Mouse (Mus musculus): ENCODE results near the gene Fam210b.

DNA sequence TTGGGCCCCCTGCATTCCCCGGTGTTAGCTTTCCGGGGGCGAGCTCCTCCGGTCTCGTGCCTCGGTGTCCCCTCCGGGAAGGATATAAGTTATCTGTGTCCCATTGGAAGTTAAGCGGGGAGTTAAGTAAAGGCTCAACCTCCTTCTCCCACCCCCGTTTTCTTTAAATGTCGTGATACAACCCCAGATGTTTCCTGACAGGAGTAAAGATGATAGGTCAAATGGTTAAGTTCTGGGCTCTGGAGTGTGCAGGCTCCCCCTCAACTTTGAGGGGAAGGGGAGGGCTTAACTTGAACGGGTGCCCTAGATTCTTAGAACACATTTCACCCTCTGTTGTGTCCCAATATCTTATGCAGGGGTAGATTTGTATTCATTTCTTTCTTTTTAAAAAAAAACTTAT, 25.9 kb downstream of the Fam210b start:
- TF ChIP-seq CTCF (IDR thresholded peaks at IDR 0.05; ENCODE audit: low read depth, low read length): no peak
- no peak for TF ChIP-seq GATA1 (IDR thresholded peaks at IDR 0.05; ENCODE audit: borderline replicate concordance, low read length)
- TF ChIP-seq TAL1 (conservative IDR thresholded peaks at IDR 0.05; ENCODE audit: low read depth, low read length): no peak
- TF ChIP-seq POLR2AphosphoS5 (IDR thresholded peaks at IDR 0.05; ENCODE audit: insufficient replicate concordance, low read depth, low read length): no peak
- no peak for TF ChIP-seq GATA2 (IDR thresholded peaks at IDR 0.05; ENCODE audit: borderline replicate concordance, low read depth, low read length)
